Mouse (Mus musculus): ENCODE data around the gene Pip4k2c. TPM values are rescaled to one million over a fixed set of nuclear protein-coding genes. Genes with fewer than 3 reads are reported as not detected.

Gene Pip4k2c
- total RNA-seq, 1 experiment = 41.7 TPM

DNA sequence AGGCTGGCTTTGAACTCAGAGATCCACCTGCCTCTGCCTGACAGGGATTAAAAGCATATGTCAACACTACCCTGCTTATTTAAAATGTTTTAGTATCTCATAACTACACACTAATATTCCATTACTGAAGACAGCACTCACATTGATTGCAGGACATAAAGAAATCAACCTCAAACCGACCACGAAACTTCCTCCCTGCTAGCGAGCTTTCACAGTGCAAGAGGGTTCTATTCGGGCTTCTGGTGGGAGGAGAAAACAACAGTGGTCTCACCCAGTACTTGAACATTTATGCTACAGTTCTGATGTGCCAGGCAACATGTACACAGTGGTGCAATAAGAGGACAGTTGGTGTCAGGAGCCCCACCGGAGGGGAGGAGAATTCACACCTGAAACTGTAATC lies 39.4 kb upstream of the Pip4k2c start:
- in situ Hi-C loops (cut with MboI; ENCODE audit: low sequenced_read_pairs in 2 of 2, unreplicated experiment in 2 of 2) = no loop called here
- no peak overlapping the region for H3K4me3 ChIP-seq (ENCODE audit: insufficient read depth in 1 of 2, low read depth in 1 of 2, low read length in 2 of 2, poor library complexity in 1 of 2, severe bottlenecking in 1 of 2)

GRCm38 (mm10) chr10:127238241-127238824 lies 26.9 kb upstream of the Pip4k2c start:
- Histone ChIP-seq H3K9me3 (ENCODE audit: control insufficient read depth, insufficient read depth, low read depth, low read length) (no peaks in the 10 kb centered on the region), H3K4me1 (ENCODE audit: control insufficient read depth in 2 of 2, insufficient read depth in 2 of 2, low read length in 2 of 2, poor library complexity in 1 of 2) (peaks cover 0 to 20% of the 10 kb centered on the region in 2 experiments; a peak in 2 of 4 replicates), H3K4me3 (ENCODE audit: insufficient read depth in 1 of 2, low read depth in 1 of 2, low read length in 2 of 2, poor library complexity in 1 of 2, severe bottlenecking in 1 of 2) (no peak overlapping the region; a peak in 1 of 4 replicates), H3K36me3 (ENCODE audit: control insufficient read depth, insufficient read depth, low read length, poor library complexity, severe bottlenecking) (peaks cover 23% of the 10 kb centered on the region; the same call in 1 of the 2 replicates), H3K9ac (ENCODE audit: insufficient read depth, low read depth, low read length, poor library complexity, severe bottlenecking) (no peak overlapping the region), H3K27ac (ENCODE audit: insufficient read depth, low read depth, low read length, poor library complexity, severe bottlenecking) (no peak overlapping the region)
- in situ Hi-C loops (cut with MboI; ENCODE audit: low sequenced_read_pairs in 2 of 2, unreplicated experiment in 2 of 2) = no loop called here
- no peak for DNase-seq (ENCODE audit: low read depth, low spot score)
- TF ChIP-seq ZNF384 (IDR thresholded peaks at IDR 0.05; ENCODE audit: low read depth, low read length) (no peak), HCFC1 (IDR thresholded peaks at IDR 0.05; ENCODE audit: borderline replicate concordance, insufficient read depth, low read length) (no peak), ZC3H11A (IDR thresholded peaks at IDR 0.05; ENCODE audit: borderline replicate concordance, low read depth, low read length) (no peak), CHD2 (IDR thresholded peaks at IDR 0.05; ENCODE audit: low read depth, low read length) (no peak)

More for the DNA sequence above, 39.4 kb upstream of the Pip4k2c start:
- peaks cover 1% of the 10 kb centered on the region; the same call in 1 of the 2 replicates for H3K36me3 ChIP-seq (ENCODE audit: control insufficient read depth, insufficient read depth, low read length, poor library complexity, severe bottlenecking)
- no peak for DNase-seq (ENCODE audit: low read depth, low spot score)
- H3K9ac ChIP-seq (ENCODE audit: insufficient read depth, low read depth, low read length, poor library complexity, severe bottlenecking) = no peak overlapping the region
- no peak overlapping the region for H3K27ac ChIP-seq (ENCODE audit: insufficient read depth, low read depth, low read length, poor library complexity, severe bottlenecking)
- peaks cover 0 to 5% of the 10 kb centered on the region in 2 experiments; a peak in 2 of 4 replicates for H3K4me1 ChIP-seq (ENCODE audit: control insufficient read depth in 2 of 2, insufficient read depth in 2 of 2, low read length in 2 of 2, poor library complexity in 1 of 2)
- no peaks in the 10 kb centered on the region for H3K9me3 ChIP-seq (ENCODE audit: control insufficient read depth, insufficient read depth, low read depth, low read length)
- TF ChIP-seq HCFC1 (IDR thresholded peaks at IDR 0.05; ENCODE audit: borderline replicate concordance, insufficient read depth, low read length) = no peak
- TF ChIP-seq CHD2 (IDR thresholded peaks at IDR 0.05; ENCODE audit: low read depth, low read length) = no peak
- no peak for TF ChIP-seq MAFK (IDR thresholded peaks at IDR 0.05; ENCODE audit: insufficient read depth, low read depth, low read length)
- TF ChIP-seq ZC3H11A (IDR thresholded peaks at IDR 0.05; ENCODE audit: borderline replicate concordance, low read depth, low read length) = no peak
- TF ChIP-seq ZNF384 (IDR thresholded peaks at IDR 0.05; ENCODE audit: low read depth, low read length) = no peak

DNA sequence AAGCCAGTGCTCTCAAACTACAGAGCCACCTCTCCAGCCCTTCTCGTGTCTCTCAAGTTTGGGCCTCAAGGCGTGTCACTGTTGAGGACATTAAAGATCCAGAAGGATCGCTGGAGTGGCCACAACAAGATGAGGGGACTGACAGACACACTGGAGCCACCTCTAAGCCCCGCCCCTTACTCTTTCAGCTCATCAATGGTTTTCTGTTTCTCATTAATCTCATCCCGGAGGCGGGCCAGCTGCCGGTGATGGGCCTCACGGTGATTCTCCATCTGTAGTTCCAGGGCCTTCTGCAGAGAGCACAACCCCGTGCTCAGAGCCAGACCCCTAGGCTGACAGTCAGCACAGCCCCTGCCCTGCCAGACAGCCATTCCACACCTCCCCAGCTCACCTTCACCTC lies 25.2 kb upstream of the Pip4k2c start:
- Histone ChIP-seq H3K4me3 (ENCODE audit: insufficient read depth in 1 of 2, low read depth in 1 of 2, low read length in 2 of 2, poor library complexity in 1 of 2, severe bottlenecking in 1 of 2) (no peak overlapping the region), H3K9ac (ENCODE audit: insufficient read depth, low read depth, low read length, poor library complexity, severe bottlenecking) (no peak overlapping the region), H3K9me3 (ENCODE audit: control insufficient read depth, insufficient read depth, low read depth, low read length) (no peaks in the 10 kb centered on the region), H3K4me1 (ENCODE audit: control insufficient read depth in 2 of 2, insufficient read depth in 2 of 2, low read length in 2 of 2, poor library complexity in 1 of 2) (peaks cover 0 to 22% of the 10 kb centered on the region in 2 experiments; a peak in 2 of 4 replicates), H3K27ac (ENCODE audit: insufficient read depth, low read depth, low read length, poor library complexity, severe bottlenecking) (no peak overlapping the region), H3K36me3 (ENCODE audit: control insufficient read depth, insufficient read depth, low read length, poor library complexity, severe bottlenecking) (peaks cover 13% of the 10 kb centered on the region; the same call in 1 of the 2 replicates)
- TF ChIP-seq HCFC1 (IDR thresholded peaks at IDR 0.05; ENCODE audit: borderline replicate concordance, insufficient read depth, low read length) = no peak
- TF ChIP-seq ZNF384 (IDR thresholded peaks at IDR 0.05; ENCODE audit: low read depth, low read length) = no peak
- no peak for TF ChIP-seq CHD2 (IDR thresholded peaks at IDR 0.05; ENCODE audit: low read depth, low read length)
- no peak for TF ChIP-seq MAFK (IDR thresholded peaks at IDR 0.05; ENCODE audit: insufficient read depth, low read depth, low read length)
- TF ChIP-seq ZC3H11A (IDR thresholded peaks at IDR 0.05; ENCODE audit: borderline replicate concordance, low read depth, low read length) = no peak
- no peak for DNase-seq (ENCODE audit: low read depth, low spot score)
- in situ Hi-C loops (cut with MboI; ENCODE audit: low sequenced_read_pairs in 2 of 2, unreplicated experiment in 2 of 2) = no loop called here

DNA sequence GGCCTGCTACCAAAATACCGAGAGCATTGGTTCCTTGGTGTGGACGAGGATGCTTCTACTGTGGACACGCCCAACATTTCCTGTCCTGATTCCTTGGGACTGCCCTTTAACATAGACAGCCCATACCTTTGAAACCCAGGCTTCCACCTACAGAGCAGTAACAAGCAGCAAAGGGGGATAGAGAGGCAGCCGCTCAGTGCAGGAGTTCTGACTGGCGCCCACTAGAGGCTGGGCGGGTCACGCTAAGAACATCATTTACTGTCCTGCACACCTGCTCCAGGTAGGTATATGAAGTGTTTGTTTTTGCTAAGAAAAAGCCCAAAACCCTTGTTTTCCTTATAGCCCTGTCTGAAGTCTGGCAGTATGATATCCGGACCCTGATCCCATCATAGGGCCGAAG lies 21.8 kb upstream of the Pip4k2c start:
- TF ChIP-seq HCFC1 (IDR thresholded peaks at IDR 0.05; ENCODE audit: borderline replicate concordance, insufficient read depth, low read length) (peak; percentile 49; the same call in 1 of the 2 replicates), ZC3H11A (IDR thresholded peaks at IDR 0.05; ENCODE audit: borderline replicate concordance, low read depth, low read length) (no peak), ZNF384 (IDR thresholded peaks at IDR 0.05; ENCODE audit: low read depth, low read length) (no peak)
- Histone ChIP-seq H3K36me3 (ENCODE audit: control insufficient read depth, insufficient read depth, low read length, poor library complexity, severe bottlenecking) (peaks cover 16% of the 10 kb centered on the region; the same call in 1 of the 2 replicates), H3K9ac (ENCODE audit: insufficient read depth, low read depth, low read length, poor library complexity, severe bottlenecking) (no peak overlapping the region), H3K27ac (ENCODE audit: insufficient read depth, low read depth, low read length, poor library complexity, severe bottlenecking) (no peak overlapping the region), H3K9me3 (ENCODE audit: control insufficient read depth, insufficient read depth, low read depth, low read length) (no peaks in the 10 kb centered on the region), H3K4me3 (ENCODE audit: insufficient read depth in 1 of 2, low read depth in 1 of 2, low read length in 2 of 2, poor library complexity in 1 of 2, severe bottlenecking in 1 of 2) (no peak overlapping the region), H3K4me1 (ENCODE audit: control insufficient read depth in 2 of 2, insufficient read depth in 2 of 2, low read length in 2 of 2, poor library complexity in 1 of 2) (peaks cover 2 to 23% of the 10 kb centered on the region in 2 experiments; a peak in 2 of 4 replicates)
- in situ Hi-C loops (cut with MboI; ENCODE audit: low sequenced_read_pairs in 2 of 2, unreplicated experiment in 2 of 2) = no loop called here
- DNase-seq (ENCODE audit: low read depth, low spot score) = peak; percentile 59

Data from ES-E14 (cell line).